Mouse (Mus musculus) midbrain, embryonic 11.5 days (tissue): ENCODE results near the gene Gm13275. TPM values are rescaled to one million over a fixed set of nuclear protein-coding genes. Genes with fewer than 3 reads are reported as not detected.

Experiments
- polyA plus RNA-seq: library from polyadenylated mRNA; unstranded; fragments of >200 nt; fragmentation: Nextera tagmentation; extraction: Ambion mirVana; gene quantifications from 2 replicates; pipeline ENCODE4 v1.2.1, GENCODE M21; 2014

Gm13275 gene
- polyA plus RNA-seq, 1 experiment from 2014 or later: not detected

Other genes with a start within 250 kb of the Gm13275 start
- not detected in 2 replicates for gene Ifna15, start 236.2 kb upstream of the Gm13275 start, polyA plus RNA-seq
- gene Ifna14, start 222.7 kb upstream of the Gm13275 start, polyA plus RNA-seq: not detected in 2 replicates
- not detected in 2 replicates for gene Ifna9, start 202.1 kb upstream of the Gm13275 start, polyA plus RNA-seq
- not detected in 2 replicates for gene Ifna12, start 191.1 kb upstream of the Gm13275 start, polyA plus RNA-seq
- gene C87499, start 160.1 kb upstream of the Gm13275 start, polyA plus RNA-seq: not detected in 2 replicates
- not detected in 2 replicates for gene Ifna13, start 150.0 kb upstream of the Gm13275 start, polyA plus RNA-seq
- gene Ifna16, start 117.6 kb upstream of the Gm13275 start, polyA plus RNA-seq: not detected in 2 replicates
- gene Ifna2, start 110.6 kb upstream of the Gm13275 start, polyA plus RNA-seq: not detected in 2 replicates
- not detected in 2 replicates for gene Ifnab, start 103.1 kb upstream of the Gm13275 start, polyA plus RNA-seq
- gene Gm26566, start 72.7 kb upstream of the Gm13275 start, polyA plus RNA-seq: 1.4 and 1.6 TPM in 2 replicates
- 153 and 169 TPM in 2 replicates for gene Klhl9, start 72.0 kb upstream of the Gm13275 start, polyA plus RNA-seq
- not detected in 2 replicates for gene Gm13271, start 39.6 kb upstream of the Gm13275 start, polyA plus RNA-seq
- 0.15 TPM in 1 of 2 replicates, not detected in the other for gene Gm13283, start 34.4 kb upstream of the Gm13275 start, polyA plus RNA-seq
- gene Gm13290, start 20.7 kb upstream of the Gm13275 start, polyA plus RNA-seq: not detected in 2 replicates
- gene Gm13289, start 17.6 kb upstream of the Gm13275 start, polyA plus RNA-seq: not detected in 2 replicates
- not detected in 2 replicates for gene Gm13272, start 14.6 kb upstream of the Gm13275 start, polyA plus RNA-seq
- gene Ifnz, start 12.4 kb upstream of the Gm13275 start, polyA plus RNA-seq: not detected in 2 replicates
- gene Gm13276, start 8.8 kb upstream of the Gm13275 start, polyA plus RNA-seq: not detected in 2 replicates
- gene Gm13277, start 5.9 kb upstream of the Gm13275 start, polyA plus RNA-seq: not detected in 2 replicates
- not detected in 2 replicates for gene Gm13278, start 2.9 kb upstream of the Gm13275 start, polyA plus RNA-seq
- gene Gm13279, start 2.9 kb downstream of the Gm13275 start, polyA plus RNA-seq: not detected in 2 replicates
- gene Gm13285, start 5.2 kb downstream of the Gm13275 start, polyA plus RNA-seq: 0.29 and 0.61 TPM in 2 replicates
- not detected in 2 replicates for gene Gm13287, start 8.8 kb downstream of the Gm13275 start, polyA plus RNA-seq
- 0.12 TPM in 1 of 2 replicates, not detected in the other for gene Gm13288, start 11.0 kb downstream of the Gm13275 start, polyA plus RNA-seq
- not detected in 2 replicates for gene Ifna7, start 21.7 kb downstream of the Gm13275 start, polyA plus RNA-seq
- not detected in 2 replicates for gene Ifna11, start 25.5 kb downstream of the Gm13275 start, polyA plus RNA-seq
- not detected in 2 replicates for gene Ifna6, start 32.9 kb downstream of the Gm13275 start, polyA plus RNA-seq
- gene Ifna5, start 41.0 kb downstream of the Gm13275 start, polyA plus RNA-seq: not detected in 2 replicates
- gene Ifna4, start 47.4 kb downstream of the Gm13275 start, polyA plus RNA-seq: not detected in 2 replicates
- not detected in 2 replicates for gene Ifna1, start 55.6 kb downstream of the Gm13275 start, polyA plus RNA-seq
- not detected in 2 replicates for gene Ifne, start 85.7 kb downstream of the Gm13275 start, polyA plus RNA-seq